Mouse (Mus musculus) bone marrow macrophage, adult 2 months (primary cell): ENCODE measurements at regions not wholly inside any gene's neighbourhood (a gene's known extent, or its start where the extent isn't known, plus 50 kb on each side); places are given as distances from the start of the nearest gene placed in this dataset.

Experiments used
- H3K27ac ChIP-seq: 2 replicates; pipeline ENCODE4 v1.5.1; 2012; ENCODE audit warnings: low read depth, low read length; ENCODE audit not compliant: insufficient read depth
- H3K4me1 ChIP-seq: 2 replicates; pipeline ENCODE4 v1.6.1; 2012; ENCODE audit warnings: low read length; ENCODE audit not compliant: control insufficient read depth, insufficient read depth
- H3K4me3 ChIP-seq: 2 replicates; pipeline ENCODE4 v1.5.1; 2012; ENCODE audit warnings: mild to moderate bottlenecking, low read length, moderate library complexity; ENCODE audit not compliant: insufficient read depth
- CTCF ChIP-seq: IDR thresholded peaks from 2 replicates; pipeline ENCODE4 v1.5.1; 2012; ENCODE audit warnings: low read depth, mild to moderate bottlenecking, low read length, moderate library complexity
- POLR2A ChIP-seq: IDR thresholded peaks from 2 replicates; pipeline ENCODE4 v1.6.1; 2012; ENCODE audit warnings: mild to moderate bottlenecking, low read depth, low read length, borderline replicate concordance

- Histone ChIP-seq H3K27ac (no peak overlapping the region), H3K4me3 (no peak overlapping the region), H3K4me1 (no peaks in the 10 kb centered on the region)
- no peak for TF ChIP-seq CTCF
- no peak for TF ChIP-seq POLR2A
These were observed 64.2 kb upstream of the Gm3045 start for GRCm38 (mm10) chr13:56362238-56362637.

GRCm38 (mm10) chr13:56362646-56363045 lies 63.7 kb upstream of the Gm3045 start:
- Histone ChIP-seq H3K4me3 (no peak overlapping the region), H3K27ac (no peak overlapping the region), H3K4me1 (no peaks in the 10 kb centered on the region)
- TF ChIP-seq POLR2A (no peak), CTCF (no peak)

GRCm38 (mm10) chr13:56369600-56369999 lies 56.8 kb upstream of the Gm3045 start:
- no peak overlapping the region for H3K4me3 ChIP-seq
- TF ChIP-seq POLR2A (no peak), CTCF (no peak)
- no peaks in the 10 kb centered on the region for H3K4me1 ChIP-seq
- no peak overlapping the region for H3K27ac ChIP-seq

GRCm38 (mm10) chr13:56371374-56371773 lies 55.0 kb upstream of the Gm3045 start:
- Histone ChIP-seq H3K27ac (no peak overlapping the region), H3K4me3 (no peak overlapping the region), H3K4me1 (no peaks in the 10 kb centered on the region)
- TF ChIP-seq POLR2A = no peak
- TF ChIP-seq CTCF = no peak

- Histone ChIP-seq H3K4me3 (no peak overlapping the region), H3K27ac (no peak overlapping the region), H3K4me1 (no peaks in the 10 kb centered on the region)
- no peak for TF ChIP-seq CTCF
- TF ChIP-seq POLR2A = no peak
These were observed 54.2 kb upstream of the Gm3045 start for GRCm38 (mm10) chr13:56372003-56372725.

- no peak for TF ChIP-seq POLR2A
- peak; percentile 27; the same call in 1 of the 2 replicates for TF ChIP-seq CTCF
- Histone ChIP-seq H3K4me3 (no peak overlapping the region), H3K4me1 (no peaks in the 10 kb centered on the region), H3K27ac (no peak overlapping the region)
These were observed 53.7 kb upstream of the Gm3045 start for GRCm38 (mm10) chr13:56372727-56373126.
